ENCODE assay signal across 8 mouse cellular contexts in genomic region chr5:145231893-145232411, GRCm38 (mm10). TPM values are rescaled to one million over a fixed set of nuclear protein-coding genes. Genes with fewer than 3 reads are reported as not detected.
DNase-seq lines count a peak whose midpoint lies in the region; ATAC-seq and TF ChIP-seq lines count a peak whose summit lies in the region.

No protein-coding gene starts in this region.

- peak; percentile 61 for ATAC-seq in heart, embryonic 15.5 days (replicated peaks; ENCODE audit: insufficient number of reproducible peaks, insufficient read depth, low FRiP score, low read depth)
- ATAC-seq in embryonic facial prominence, embryonic 14.5 days (ENCODE audit: low read depth): peak; percentile 26; the same call in 1 of the 2 replicates
- peak; percentile 48 for ATAC-seq in limb, embryonic 11.5 days (ENCODE audit: insufficient number of reproducible peaks, low FRiP score, low TSS enrichment, low read depth)
- ATAC-seq in neural tube, embryonic 15.5 days (ENCODE audit: low FRiP score): peak; percentile 51; the same call in 1 of the 2 replicates

- H3K4me2 ChIP-seq in heart, embryonic 15.5 days: peak overlapping the region; percentile 72
- peak overlapping the region; percentile 65 for H3K4me2 ChIP-seq in embryonic facial prominence, embryonic 14.5 days (ENCODE audit: low read depth, low read length)
- peak overlapping the region; percentile 69 for H3K4me2 ChIP-seq in limb, embryonic 11.5 days (ENCODE audit: low read depth, severe bottlenecking)
- peak overlapping the region; percentile 81 for H3K4me2 ChIP-seq in neural tube, embryonic 15.5 days

- DNase-seq in heart, postnatal 14 days: no peak
- peak; percentile 57 for DNase-seq in MEL (ENCODE audit: low read depth, low spot score)
- peak; percentile 35 for DNase-seq in embryonic facial prominence, embryonic 14.5 days (ENCODE audit: low spot score)
- DNase-seq in limb, embryonic 11.5 days (ENCODE audit: low spot score): no peak
- no peak for DNase-seq in layer of hippocampus, postnatal 10 days (ENCODE audit: low spot score in 2 of 2)
- no peak for DNase-seq in ovary, postnatal 10 days (ENCODE audit: low spot score)

- no peak for TF ChIP-seq POLR2A in MEL (IDR thresholded peaks at IDR 0.05; ENCODE audit: control insufficient read depth in 1 of 2, insufficient read depth in 1 of 2, low read depth in 1 of 2, low read length in 2 of 2, poor library complexity in 1 of 2)

- H3K36me3 ChIP-seq in heart, embryonic 15.5 days: peaks cover 35% of the 10 kb centered on the region
- H3K36me3 ChIP-seq in MEL (ENCODE audit: control insufficient read depth in 1 of 2, insufficient read depth in 2 of 2, low read length in 2 of 2): peaks cover 16 to 27% of the 10 kb centered on the region in 2 experiments
- peaks cover 30% of the 10 kb centered on the region for H3K36me3 ChIP-seq in embryonic facial prominence, embryonic 14.5 days (ENCODE audit: control insufficient read depth, insufficient read depth, low read length)
- peaks cover 12% of the 10 kb centered on the region for H3K36me3 ChIP-seq in limb, embryonic 11.5 days (ENCODE audit: control insufficient read depth, insufficient read depth, low read length)
- H3K36me3 ChIP-seq in neural tube, embryonic 15.5 days: peaks cover 28% of the 10 kb centered on the region

- peak overlapping the region; percentile 94 for H3K27ac ChIP-seq in heart, embryonic 15.5 days
- H3K27ac ChIP-seq in MEL (ENCODE audit: control insufficient read depth, low read depth, low read length): peak overlapping the region; percentile 53
- peak overlapping the region; percentile 91 for H3K27ac ChIP-seq in embryonic facial prominence, embryonic 14.5 days (replicated peaks; ENCODE audit: low read depth, low read length)
- no peak overlapping the region for H3K27ac ChIP-seq in limb, embryonic 11.5 days (replicated peaks; ENCODE audit: low read depth, low read length)
- H3K27ac ChIP-seq in neural tube, embryonic 15.5 days (replicated peaks): peak overlapping the region; percentile 94

- TF ChIP-seq CTCF in MEL (IDR thresholded peaks at IDR 0.05 in 2 of 3, conservative IDR thresholded peaks at IDR 0.05 in 1 of 3; ENCODE audit: control insufficient read depth in 1 of 3, insufficient read depth in 1 of 3, low read depth in 2 of 3, low read length in 3 of 3, poor library complexity in 1 of 3, severe bottlenecking in 1 of 3): no peak

- TF ChIP-seq RAD21 in MEL (IDR thresholded peaks at IDR 0.05; ENCODE audit: low read depth, low read length): no peak

- no peaks in the 10 kb centered on the region for H3K9me3 ChIP-seq in heart, embryonic 15.5 days (replicated peaks)
- no peaks in the 10 kb centered on the region for H3K9me3 ChIP-seq in MEL (replicated peaks; ENCODE audit: insufficient read depth, low read length)
- H3K9me3 ChIP-seq in embryonic facial prominence, embryonic 14.5 days (ENCODE audit: control insufficient read depth, low read length): no peaks in the 10 kb centered on the region
- H3K9me3 ChIP-seq in limb, embryonic 11.5 days (ENCODE audit: control insufficient read depth, low read length): no peaks in the 10 kb centered on the region
- no peaks in the 10 kb centered on the region for H3K9me3 ChIP-seq in neural tube, embryonic 15.5 days (replicated peaks)

- WGBS in heart, embryonic 15.5 days: under 1% methylated on average over 44 of the region's 49 CpGs
- WGBS in embryonic facial prominence, embryonic 14.5 days: 0% methylated on average over 17 of the region's 49 CpGs
- under 1% methylated on average over 39 of the region's 49 CpGs for WGBS in limb, embryonic 11.5 days
- 0% methylated on average over 37 of the region's 49 CpGs for WGBS in neural tube, embryonic 15.5 days

- no peaks in the 10 kb centered on the region for H3K27me3 ChIP-seq in heart, embryonic 15.5 days
- H3K27me3 ChIP-seq in MEL (ENCODE audit: control insufficient read depth in 1 of 2, insufficient read depth in 2 of 2, low read length in 2 of 2): no peaks in the 10 kb centered on the region
- no peaks in the 10 kb centered on the region for H3K27me3 ChIP-seq in embryonic facial prominence, embryonic 14.5 days (replicated peaks; ENCODE audit: control insufficient read depth, insufficient read depth, low read length)
- no peaks in the 10 kb centered on the region for H3K27me3 ChIP-seq in limb, embryonic 11.5 days (ENCODE audit: control insufficient read depth, insufficient read depth, low read length)
- H3K27me3 ChIP-seq in neural tube, embryonic 15.5 days (replicated peaks): no peaks in the 10 kb centered on the region

- intact Hi-C loops in heart, postnatal 14 days (cut with DNase I): loop anchor here (2.0 to 5.0 kb wide), 3 partner anchors 27 to 65 kb away; partner anchors contain the start of genes Cpsf4, Ptcd1, Zkscan5 and Zscan25

- H3K4me1 ChIP-seq in heart, embryonic 15.5 days (replicated peaks): peaks cover 14% of the 10 kb centered on the region
- H3K4me1 ChIP-seq in MEL (ENCODE audit: control insufficient read depth in 1 of 2, insufficient read depth in 2 of 2, low read length in 2 of 2): peaks cover 9 to 17% of the 10 kb centered on the region in 2 experiments
- peaks cover 8% of the 10 kb centered on the region; the same call in 1 of the 2 replicates for H3K4me1 ChIP-seq in embryonic facial prominence, embryonic 14.5 days (ENCODE audit: control insufficient read depth, insufficient read depth, low read length)
- 0 out of 2 replicates have a peak, but pooled peaks cover 3% of the 10 kb centered on the region for H3K4me1 ChIP-seq in limb, embryonic 11.5 days (ENCODE audit: control insufficient read depth, insufficient read depth, low read length)
- H3K4me1 ChIP-seq in neural tube, embryonic 15.5 days: peaks cover 24% of the 10 kb centered on the region

- no peak for TF ChIP-seq EP300 in MEL (IDR thresholded peaks at IDR 0.05; ENCODE audit: low read depth in 1 of 2, low read length in 2 of 2)

- H3K79me2 ChIP-seq in MEL (ENCODE audit: control insufficient read depth, insufficient read depth, low read length, poor library complexity): peaks cover 37% of the 10 kb centered on the region

- peak overlapping the region; percentile 98 for H3K9ac ChIP-seq in heart, embryonic 15.5 days
- peak overlapping the region; percentile 90 for H3K9ac ChIP-seq in MEL (ENCODE audit: control insufficient read depth, low read depth, low read length, poor library complexity, severe bottlenecking)
- peak overlapping the region; percentile 99 for H3K9ac ChIP-seq in embryonic facial prominence, embryonic 14.5 days (ENCODE audit: low read depth, low read length)
- peak overlapping the region; percentile 92 for H3K9ac ChIP-seq in limb, embryonic 11.5 days (ENCODE audit: low read length)
- H3K9ac ChIP-seq in neural tube, embryonic 15.5 days (replicated peaks): peak overlapping the region; percentile 96

- peak overlapping the region; percentile 75 for H3K4me3 ChIP-seq in heart, embryonic 15.5 days
- H3K4me3 ChIP-seq in MEL (ENCODE audit: control insufficient read depth in 1 of 2, insufficient read depth in 1 of 2, low read depth in 2 of 2, low read length in 2 of 2): peak overlapping the region; percentile 73 to 78
- H3K4me3 ChIP-seq in embryonic facial prominence, embryonic 14.5 days (ENCODE audit: low read depth, low read length): peak overlapping the region; percentile 99
- peak overlapping the region; percentile 99 for H3K4me3 ChIP-seq in limb, embryonic 11.5 days (ENCODE audit: low read depth, low read length)
- H3K4me3 ChIP-seq in neural tube, embryonic 15.5 days (replicated peaks): peak overlapping the region; percentile 75

RNA-seq across cellular contexts. Expression of gene Zfp655, which starts 0.4 kb away (rescaled TPM):
- 27.4 and 29.6 TPM in 2 replicates for polyA plus RNA-seq in heart, embryonic 15.5 days (2015; fragmentation: Nextera tagmentation; extraction: Ambion mirVana)
- 10 to 100 TPM; 28.3 to 31.9 TPM for total RNA-seq in heart, postnatal 14 days (2021)
- 26.9 and 30.3 TPM in 2 replicates for total RNA-seq in MEL (2012; rRNA removed)
- polyA plus RNA-seq in MEL (2012; ENCODE audit: insufficient read depth in 1 of 2, insufficient read length in 2 of 2, low read depth in 1 of 2, low replicate concordance in 2 of 2, missing spikeins in 1 of 2): 10 to 100 TPM; 25.2 to 35.3 TPM
- polyA plus RNA-seq in embryonic facial prominence, embryonic 14.5 days (2014; fragmentation: Nextera tagmentation; extraction: Ambion mirVana): 37.2 and 38.1 TPM in 2 replicates
- 34.4 and 37.8 TPM in 2 replicates for polyA plus RNA-seq in limb, embryonic 11.5 days (2014; fragmentation: Nextera tagmentation; extraction: Ambion mirVana)
- polyA plus RNA-seq in neural tube, embryonic 15.5 days (2015; fragmentation: Nextera tagmentation; extraction: Ambion mirVana): 28.1 and 29.8 TPM in 2 replicates
- 10 to 100 TPM; 24.5 to 25.4 TPM for total RNA-seq in layer of hippocampus, postnatal 10 days (2021)

RNA-seq across cellular contexts. Expression of gene Zkscan5, which starts 27.6 kb away (rescaled TPM):
- 8.4 and 10.3 TPM in 2 replicates for polyA plus RNA-seq in heart, embryonic 15.5 days (2015; fragmentation: Nextera tagmentation; extraction: Ambion mirVana)
- 10 to 100 TPM in 1 of 2 experiments, 1 to 10 TPM in 1; 9.9 to 10.0 TPM for total RNA-seq in heart, postnatal 14 days (2021)
- 7.8 and 8.7 TPM in 2 replicates for total RNA-seq in MEL (2012; rRNA removed)
- 1 to 10 TPM in 1 of 2 experiments, not detected in 1; 9.8 TPM for polyA plus RNA-seq in MEL (2012; ENCODE audit: insufficient read depth in 1 of 2, insufficient read length in 2 of 2, low read depth in 1 of 2, low replicate concordance in 2 of 2, missing spikeins in 1 of 2)
- 13.4 and 14.0 TPM in 2 replicates for polyA plus RNA-seq in embryonic facial prominence, embryonic 14.5 days (2014; fragmentation: Nextera tagmentation; extraction: Ambion mirVana)
- polyA plus RNA-seq in limb, embryonic 11.5 days (2014; fragmentation: Nextera tagmentation; extraction: Ambion mirVana): 21.2 and 23.6 TPM in 2 replicates
- polyA plus RNA-seq in neural tube, embryonic 15.5 days (2015; fragmentation: Nextera tagmentation; extraction: Ambion mirVana): 12.5 and 12.9 TPM in 2 replicates
- total RNA-seq in layer of hippocampus, postnatal 10 days (2021): 10 to 100 TPM; 14.3 to 14.8 TPM

RNA-seq across cellular contexts. Expression of gene Zkscan14, which starts 30.3 kb away (rescaled TPM):
- polyA plus RNA-seq in heart, embryonic 15.5 days (2015; fragmentation: Nextera tagmentation; extraction: Ambion mirVana): 6.0 and 7.4 TPM in 2 replicates
- 1 to 10 TPM; 6.3 to 6.6 TPM for total RNA-seq in heart, postnatal 14 days (2021)
- total RNA-seq in MEL (2012; rRNA removed): 6.7 and 7.1 TPM in 2 replicates
- polyA plus RNA-seq in MEL (2012; ENCODE audit: insufficient read depth in 1 of 2, insufficient read length in 2 of 2, low read depth in 1 of 2, low replicate concordance in 2 of 2, missing spikeins in 1 of 2): 1 to 10 TPM in 1 of 2 experiments, not detected in 1; 7.5 TPM
- 6.6 and 9.3 TPM in 2 replicates for polyA plus RNA-seq in embryonic facial prominence, embryonic 14.5 days (2014; fragmentation: Nextera tagmentation; extraction: Ambion mirVana)
- polyA plus RNA-seq in limb, embryonic 11.5 days (2014; fragmentation: Nextera tagmentation; extraction: Ambion mirVana): 5.9 and 8.4 TPM in 2 replicates
- polyA plus RNA-seq in neural tube, embryonic 15.5 days (2015; fragmentation: Nextera tagmentation; extraction: Ambion mirVana): 12.8 and 14.4 TPM in 2 replicates
- total RNA-seq in layer of hippocampus, postnatal 10 days (2021): 1 to 10 TPM; 9.4 to 9.9 TPM

RNA-seq across cellular contexts. Expression of gene Atp5j2, which starts 40.1 kb away (rescaled TPM):
- 1,147 and 1,514 TPM in 2 replicates for polyA plus RNA-seq in heart, embryonic 15.5 days (2015; fragmentation: Nextera tagmentation; extraction: Ambion mirVana)
- total RNA-seq in heart, postnatal 14 days (2021): 100 to 1,000 TPM; 871 to 935 TPM
- total RNA-seq in MEL (2012; rRNA removed): 493 and 517 TPM in 2 replicates
- 100 to 1,000 TPM; 543 to 733 TPM for polyA plus RNA-seq in MEL (2012; ENCODE audit: insufficient read depth in 1 of 2, insufficient read length in 2 of 2, low read depth in 1 of 2, low replicate concordance in 2 of 2, missing spikeins in 1 of 2)
- 511 and 592 TPM in 2 replicates for polyA plus RNA-seq in embryonic facial prominence, embryonic 14.5 days (2014; fragmentation: Nextera tagmentation; extraction: Ambion mirVana)
- polyA plus RNA-seq in limb, embryonic 11.5 days (2014; fragmentation: Nextera tagmentation; extraction: Ambion mirVana): 568 and 582 TPM in 2 replicates
- polyA plus RNA-seq in neural tube, embryonic 15.5 days (2015; fragmentation: Nextera tagmentation; extraction: Ambion mirVana): 724 and 793 TPM in 2 replicates
- 100 to 1,000 TPM; 318 to 327 TPM for total RNA-seq in layer of hippocampus, postnatal 10 days (2021)

RNA-seq across cellular contexts. Expression of gene Zscan25, which starts 48.3 kb away (rescaled TPM):
- polyA plus RNA-seq in heart, embryonic 15.5 days (2015; fragmentation: Nextera tagmentation; extraction: Ambion mirVana): 0.40 and 0.62 TPM in 2 replicates
- total RNA-seq in heart, postnatal 14 days (2021): 10 to 100 TPM; 11.0 to 13.9 TPM
- 13.9 and 15.1 TPM in 2 replicates for total RNA-seq in MEL (2012; rRNA removed)
- polyA plus RNA-seq in MEL (2012; ENCODE audit: insufficient read depth in 1 of 2, insufficient read length in 2 of 2, low read depth in 1 of 2, low replicate concordance in 2 of 2, missing spikeins in 1 of 2): 10 to 100 TPM in 1 of 2 experiments, not detected in 1; 26.5 TPM
- polyA plus RNA-seq in embryonic facial prominence, embryonic 14.5 days (2014; fragmentation: Nextera tagmentation; extraction: Ambion mirVana): 0.45 and 0.63 TPM in 2 replicates
- polyA plus RNA-seq in limb, embryonic 11.5 days (2014; fragmentation: Nextera tagmentation; extraction: Ambion mirVana): 0.40 and 0.94 TPM in 2 replicates
- 0.55 and 0.57 TPM in 2 replicates for polyA plus RNA-seq in neural tube, embryonic 15.5 days (2015; fragmentation: Nextera tagmentation; extraction: Ambion mirVana)
- total RNA-seq in layer of hippocampus, postnatal 10 days (2021): 10 to 100 TPM; 14.7 to 17.5 TPM

Comparison
In these comparisons a context has a peak if more than half of its experiments do, and no peak if none do; other contexts are left out.
1. DNase-seq: peak in MEL (single experiment) and embryonic facial prominence, embryonic 14.5 days (single experiment); none in heart, postnatal 14 days (0 of 2), limb, embryonic 11.5 days (single experiment), layer of hippocampus, postnatal 10 days (0 of 2) and ovary, postnatal 10 days (single experiment).
2. Peak in every context shown above with its lines, with median percentiles within 50 percentile points of each other: ATAC-seq, H3K4me2 ChIP-seq, H3K4me3 ChIP-seq and H3K9ac ChIP-seq.